Mouse (Mus musculus) frontal cortex, adult (tissue): ENCODE data around the gene Usp43.
A peak's percentile ranks its signal among the peaks of the same experiment; 100 is the strongest.

Experiments used
- ATAC-seq: cut with Nextera tagmentation; 2 replicates; pipeline ENCODE4 v1.9.2; 2017; ENCODE audit warnings: mild to moderate bottlenecking, moderate library complexity, mixed read lengths; ENCODE audit not compliant: low TSS enrichment

Usp43 gene

GRCm38 (mm10) chr11:67897064-67897560 is 24.8 kb downstream of the Usp43 start:
- peak; percentile 81 for ATAC-seq

DNA sequence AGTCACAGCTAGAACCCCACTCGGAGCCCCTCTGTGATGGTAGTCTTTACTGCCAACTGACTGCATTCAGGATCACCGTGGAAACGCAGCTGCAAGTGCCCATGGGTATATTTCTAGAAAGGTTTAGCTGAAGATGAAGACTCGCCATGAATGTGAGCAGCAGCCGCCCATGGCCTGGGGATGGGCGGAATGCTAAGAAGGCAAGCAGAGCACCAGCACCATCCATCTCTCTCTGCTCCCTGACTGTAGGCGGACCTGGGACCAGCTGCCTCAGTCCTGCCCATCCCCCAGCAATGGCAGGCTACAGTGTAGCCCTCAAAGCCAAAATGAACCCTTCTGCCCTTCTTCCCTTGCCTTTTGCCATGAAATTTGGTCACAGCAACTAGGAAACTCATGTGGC is 26.3 kb downstream of the Usp43 start:
- ATAC-seq = peak; percentile 66; the same call in 1 of the 2 replicates

DNA sequence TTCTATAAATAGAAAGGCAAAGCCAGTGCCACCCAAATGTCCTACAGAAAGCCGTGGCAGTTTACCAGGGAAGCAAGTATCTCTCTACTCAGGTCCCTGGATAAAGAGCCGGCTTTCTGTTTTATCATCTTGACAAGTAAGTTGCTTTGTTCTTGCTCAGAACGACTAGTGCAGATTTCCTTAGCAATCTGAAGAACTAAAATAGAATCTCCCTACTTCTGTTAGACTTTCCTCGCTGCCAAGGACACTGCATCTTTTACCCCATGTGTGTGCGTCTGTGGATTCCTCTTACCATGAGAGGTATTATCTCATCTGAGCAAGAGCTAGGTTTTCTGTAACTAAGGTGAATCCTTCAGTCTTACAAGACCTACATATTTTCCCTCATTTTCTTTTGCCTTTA is 33.4 kb downstream of the Usp43 start:
- ATAC-seq = peak; percentile 87

DNA sequence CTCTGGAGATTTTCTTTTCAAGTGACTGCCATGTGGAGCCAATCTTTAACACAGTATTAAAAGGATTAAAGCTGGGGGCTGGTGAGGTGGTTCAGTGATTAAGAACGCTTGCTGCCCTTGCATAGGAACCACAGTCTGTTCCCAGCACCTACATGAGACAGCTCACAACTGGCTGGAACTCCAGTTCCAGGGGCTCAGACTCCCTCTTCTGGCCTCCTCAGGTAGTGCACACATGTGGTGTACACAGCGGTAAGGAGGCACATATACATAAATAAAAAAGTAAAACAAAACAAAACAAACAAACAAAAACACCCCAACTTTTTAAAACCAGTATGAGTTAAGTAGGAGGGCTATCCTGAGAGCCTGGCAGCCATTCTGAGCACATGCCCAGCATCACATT is 36.0 kb downstream of the Usp43 start:
- no peak for ATAC-seq

- no peak for ATAC-seq
Measured at GRCm38 (mm10) chr11:67865521-67866197, 56.3 kb downstream of the Usp43 start.

- no peak for ATAC-seq
Measured at GRCm38 (mm10) chr11:67865100-67865499, 56.9 kb downstream of the Usp43 start.

DNA sequence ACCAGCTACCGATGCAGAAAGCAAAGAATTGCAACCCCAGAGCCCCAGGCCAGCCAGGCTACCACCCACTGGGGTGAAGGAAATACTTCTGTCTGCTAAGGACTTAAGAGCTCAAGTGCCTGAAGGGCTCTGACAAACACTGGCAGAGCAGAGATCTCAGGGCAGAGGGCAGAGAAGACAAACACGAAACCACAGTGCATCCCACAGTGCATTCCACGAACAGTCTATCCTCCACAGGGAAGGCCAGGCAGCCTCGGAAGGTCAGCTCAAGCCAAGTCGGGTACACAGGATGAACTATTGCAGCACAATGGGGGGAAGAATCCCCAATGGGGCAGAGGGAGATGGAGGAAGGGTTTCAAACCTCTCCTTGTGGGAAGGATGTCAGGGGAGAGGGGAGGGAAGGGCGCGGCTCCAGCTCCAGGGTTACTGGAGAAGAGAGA is 60.5 kb downstream of the Usp43 start:
- ATAC-seq = no peak

DNA sequence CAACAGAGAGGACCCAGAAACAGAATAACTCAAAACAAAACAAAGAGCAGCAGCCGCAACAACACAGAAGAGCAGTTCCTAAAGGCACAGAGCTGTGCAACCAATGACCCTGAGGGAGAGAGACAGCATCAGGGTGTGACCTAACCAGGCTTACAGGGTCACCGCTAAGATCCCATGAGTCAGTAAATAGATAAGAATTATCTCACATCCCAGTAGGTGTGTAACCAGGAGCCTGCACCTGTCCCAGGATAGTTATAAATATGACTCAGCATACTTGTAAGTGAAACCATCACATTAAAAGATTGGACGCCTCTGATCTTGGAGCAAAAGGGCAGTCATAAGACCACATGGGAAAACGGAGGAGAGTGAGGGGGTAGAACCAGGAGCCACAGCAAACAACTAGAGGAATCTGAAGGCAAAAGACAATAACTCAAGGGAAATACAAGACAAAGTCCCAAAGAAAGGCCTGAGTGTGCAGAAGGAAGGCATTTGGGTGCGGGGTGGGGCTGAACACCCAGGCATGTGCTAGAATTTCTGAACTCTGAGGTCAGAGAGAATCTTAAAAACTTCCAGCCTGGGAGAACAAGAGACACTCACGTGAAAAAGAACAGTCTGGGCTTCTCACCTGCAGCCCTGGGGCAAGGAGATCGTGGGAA is 61.1 kb downstream of the Usp43 start:
- ATAC-seq = no peak

GRCm38 (mm10) chr11:67858518-67858917 is 63.4 kb downstream of the Usp43 start:
- ATAC-seq = no peak

GRCm38 (mm10) chr11:67855035-67855434 is 66.9 kb downstream of the Usp43 start:
- no peak for ATAC-seq

- no peak for ATAC-seq
Measured at GRCm38 (mm10) chr11:67853996-67854395, 68.0 kb downstream of the Usp43 start.

- ATAC-seq = no peak
Measured at GRCm38 (mm10) chr11:67851770-67852169, 70.2 kb downstream of the Usp43 start.

GRCm38 (mm10) chr11:67845193-67845592 is 76.8 kb downstream of the Usp43 start:
- ATAC-seq = peak; percentile 64

DNA sequence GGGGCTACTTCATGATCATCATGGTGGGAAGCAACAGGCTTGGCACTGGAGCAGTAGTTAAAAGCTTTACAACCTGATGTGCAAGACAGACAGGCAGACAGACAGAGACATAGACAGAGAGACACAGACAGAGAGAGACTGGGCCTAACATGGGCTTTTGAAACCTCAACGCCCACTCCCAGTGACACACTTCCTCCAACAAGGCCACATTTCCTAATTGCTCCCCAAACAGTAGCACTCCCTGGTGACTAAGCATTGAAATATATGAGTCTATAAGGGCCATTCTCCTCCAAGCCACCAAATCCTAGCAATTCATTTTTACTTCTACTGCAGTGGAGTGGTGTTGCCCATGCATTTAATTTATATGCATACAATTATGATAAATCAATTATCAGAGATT is 82.1 kb downstream of the Usp43 start:
- ATAC-seq = no peak

GRCm38 (mm10) chr11:67835408-67836078 is 86.4 kb downstream of the Usp43 start:
- no peak for ATAC-seq

DNA sequence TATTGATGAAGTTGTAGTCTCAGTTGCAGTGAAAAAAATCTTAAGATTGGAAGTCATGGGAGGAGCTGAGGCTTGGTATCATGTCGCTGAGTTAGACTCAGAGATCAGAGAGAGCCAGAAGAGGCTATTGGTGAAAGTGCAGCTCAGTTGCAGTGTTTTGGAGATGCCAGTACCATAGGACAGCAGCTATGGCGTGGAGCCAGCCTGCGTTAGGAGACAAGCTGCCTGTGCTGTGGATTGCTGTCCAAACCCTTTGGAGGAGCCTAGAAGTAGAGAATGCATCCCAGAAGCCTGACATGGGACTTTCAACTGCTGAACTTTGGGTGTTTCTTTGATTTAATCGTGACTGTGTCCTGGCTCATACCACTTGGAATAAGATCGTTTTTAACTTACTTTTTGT is 90.1 kb downstream of the Usp43 start:
- no peak for ATAC-seq

DNA sequence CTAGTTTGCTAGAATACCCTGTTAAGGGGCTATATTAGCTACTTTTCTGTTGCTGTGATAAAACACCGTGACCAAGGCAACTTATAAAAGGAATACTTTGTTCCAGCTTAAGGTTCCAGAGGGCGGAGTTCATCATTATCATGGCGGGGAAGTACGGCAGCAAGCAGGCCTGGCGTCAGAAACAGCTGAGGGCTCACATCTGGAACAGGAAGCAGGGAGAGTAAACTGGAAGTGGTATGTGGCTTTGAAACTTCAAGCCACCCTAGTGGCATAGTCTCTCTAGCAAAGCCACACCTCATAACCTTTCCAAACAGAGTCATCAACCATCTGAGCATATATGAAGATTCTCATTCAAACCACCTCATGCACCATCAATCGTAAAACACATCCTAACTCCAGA is 92.4 kb downstream of the Usp43 start:
- ATAC-seq = no peak

GRCm38 (mm10) chr11:67828360-67829059 is 93.4 kb downstream of the Usp43 start:
- no peak for ATAC-seq

DNA sequence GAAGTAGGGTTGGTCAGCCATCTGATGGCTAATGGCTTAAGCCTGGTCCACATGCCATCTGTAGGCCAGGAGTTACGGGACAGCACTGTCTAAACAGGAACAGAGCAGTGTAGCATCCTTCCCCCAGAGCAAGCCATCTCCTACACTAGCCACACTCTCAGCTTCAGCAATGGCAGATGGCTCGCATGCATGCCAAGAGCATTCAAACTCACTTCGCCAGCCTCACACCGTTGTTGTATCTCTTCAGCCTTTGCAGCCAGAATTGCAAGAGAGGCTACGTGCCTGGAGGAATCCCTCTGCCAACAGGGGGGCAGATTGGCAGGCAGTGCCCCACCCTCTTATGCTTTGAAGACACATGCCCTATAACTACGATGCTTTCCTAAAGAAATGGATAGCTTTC is 100.4 kb downstream of the Usp43 start:
- peak; percentile 87 for ATAC-seq

DNA sequence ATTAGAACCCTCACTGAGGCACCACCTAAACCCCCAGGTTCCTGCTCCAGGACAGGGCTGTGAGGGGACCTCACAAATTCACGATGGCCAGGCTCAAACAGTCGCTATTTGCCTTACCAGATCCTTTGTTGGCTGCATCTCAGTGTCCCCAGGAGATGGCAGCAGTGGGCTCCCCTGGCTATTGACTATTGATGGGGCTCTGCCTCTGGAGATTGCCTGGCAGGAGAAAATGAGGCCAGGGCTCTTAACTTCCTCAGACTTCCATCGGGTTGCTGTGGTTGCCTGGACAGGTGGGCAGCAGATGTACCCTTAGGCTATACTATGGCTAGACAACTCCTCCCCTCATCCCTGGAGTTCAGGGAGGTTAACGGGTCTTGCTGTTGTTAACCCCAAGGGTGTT is 101.7 kb downstream of the Usp43 start:
- peak; percentile 53; the same call in 1 of the 2 replicates for ATAC-seq

- ATAC-seq = peak; percentile 56
Measured at GRCm38 (mm10) chr11:67819604-67820003, 102.3 kb downstream of the Usp43 start.

GRCm38 (mm10) chr11:67811535-67811934 is 110.4 kb downstream of the Usp43 start:
- no peak for ATAC-seq
